Mouse (Mus musculus) lung, postnatal 36 days (tissue): ENCODE measurements around the gene Prr32.

Experiments used
- DNase-seq: peaks from one replicate; pipeline ENCODE4 v3.0.0; 2022; ENCODE audit warnings: mixed read lengths

Gene Prr32

GRCm38 (mm10) chrX:45090604-45091003, at the start of gene Prr32:
Gene Prr32, plus strand, starts transcription at chrX:45090904.
- no peak for DNase-seq
